Mouse (Mus musculus) frontal cortex, adult (tissue): Measurements from ENCODE around the gene Kcnc1.

Experiments used
- ATAC-seq: cut with Nextera tagmentation; 2 replicates; pipeline ENCODE4 v1.9.2; 2017; ENCODE audit warnings: mild to moderate bottlenecking, moderate library complexity, mixed read lengths; ENCODE audit not compliant: low TSS enrichment

The Kcnc1 gene

GRCm38 (mm10) chr7:46396231-46396927, at the start of gene Kcnc1:
Gene Kcnc1, plus strand, starts transcription at chr7:46396497.
- peak; percentile 47 for ATAC-seq

DNA sequence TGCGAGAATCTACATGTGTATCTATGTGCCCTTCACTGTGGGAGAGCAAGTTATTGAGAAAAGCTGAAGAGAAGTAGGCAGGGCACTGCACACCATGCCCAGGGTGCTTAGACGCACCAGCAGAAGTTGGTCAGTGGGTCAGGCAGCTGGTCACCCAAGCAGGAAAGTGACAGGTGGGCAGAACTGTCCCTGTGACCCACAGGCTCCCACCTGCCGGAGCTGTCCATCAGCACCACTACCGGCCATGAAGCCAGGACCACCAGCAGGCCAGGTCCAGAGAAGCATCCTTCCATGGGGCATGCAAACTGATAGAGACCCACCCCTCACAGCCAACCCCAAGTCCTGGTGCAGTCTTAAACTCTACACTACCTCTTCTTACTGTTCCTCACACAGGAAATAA, 48.6 kb upstream of the Kcnc1 start:
- ATAC-seq = no peak

DNA sequence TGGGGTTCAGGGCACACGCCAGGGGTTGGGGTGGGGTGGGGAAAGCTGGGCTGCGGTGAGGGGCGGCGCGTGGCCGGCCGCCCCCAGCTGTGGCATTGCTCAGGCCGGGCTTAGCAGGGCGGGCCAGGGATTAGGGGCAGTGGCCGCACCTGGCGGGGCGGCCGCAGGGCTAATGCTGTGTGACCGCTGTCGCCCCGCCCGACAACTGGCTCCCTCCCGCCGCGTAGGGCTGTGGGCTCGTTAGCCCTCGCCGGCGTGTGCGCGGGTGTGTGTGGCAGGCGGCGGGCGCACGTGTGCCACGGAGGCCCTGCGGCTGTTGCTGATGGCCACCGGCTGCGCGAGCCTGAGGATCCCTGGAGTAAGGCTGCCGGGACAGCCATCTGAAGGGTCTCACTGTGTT, 47.5 kb upstream of the Kcnc1 start:
- peak; percentile 44; the same call in 1 of the 2 replicates for ATAC-seq

GRCm38 (mm10) chr7:46350119-46350702, 46.1 kb upstream of the Kcnc1 start:
- ATAC-seq = no peak

DNA sequence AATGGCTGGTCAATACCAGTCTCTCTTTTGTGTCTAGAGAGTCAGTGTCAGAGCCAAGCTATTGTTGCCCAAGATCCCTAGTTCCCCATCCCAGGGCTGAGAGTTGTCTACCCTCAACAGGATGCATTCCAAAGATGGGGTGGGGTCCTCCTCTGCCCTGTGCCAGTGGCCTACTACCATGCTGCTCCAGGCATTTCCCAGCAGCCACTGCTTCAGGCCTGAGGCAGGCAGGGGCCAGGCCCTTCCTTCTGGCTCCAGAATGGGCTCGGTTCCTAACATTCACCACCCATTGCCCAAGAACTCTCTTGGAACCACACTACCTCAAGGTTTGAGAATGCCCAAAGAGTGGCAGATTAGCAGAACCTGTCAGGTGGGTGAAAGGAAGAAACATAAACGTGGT, 43.5 kb upstream of the Kcnc1 start:
- no peak for ATAC-seq

DNA sequence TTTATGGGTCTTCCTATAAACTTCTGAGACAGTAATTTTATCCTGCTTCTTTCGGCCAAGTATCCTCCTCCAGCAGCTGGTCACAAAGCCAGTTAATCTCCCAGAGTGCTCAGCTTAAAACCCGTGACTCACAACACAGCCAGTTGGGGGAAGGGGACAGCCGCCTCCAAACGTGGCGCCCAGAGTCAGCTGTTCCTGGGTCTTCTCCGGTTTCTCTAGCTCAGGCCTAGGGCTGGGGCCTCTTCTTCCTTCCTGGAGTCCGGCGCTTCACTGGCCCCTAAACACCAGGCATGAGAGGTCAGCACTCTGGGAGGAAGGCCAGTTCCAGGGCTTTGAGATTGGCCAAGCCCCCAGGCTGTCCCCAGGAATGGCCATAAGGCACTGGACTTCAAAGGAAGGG, 43.1 kb upstream of the Kcnc1 start:
- no peak for ATAC-seq

DNA sequence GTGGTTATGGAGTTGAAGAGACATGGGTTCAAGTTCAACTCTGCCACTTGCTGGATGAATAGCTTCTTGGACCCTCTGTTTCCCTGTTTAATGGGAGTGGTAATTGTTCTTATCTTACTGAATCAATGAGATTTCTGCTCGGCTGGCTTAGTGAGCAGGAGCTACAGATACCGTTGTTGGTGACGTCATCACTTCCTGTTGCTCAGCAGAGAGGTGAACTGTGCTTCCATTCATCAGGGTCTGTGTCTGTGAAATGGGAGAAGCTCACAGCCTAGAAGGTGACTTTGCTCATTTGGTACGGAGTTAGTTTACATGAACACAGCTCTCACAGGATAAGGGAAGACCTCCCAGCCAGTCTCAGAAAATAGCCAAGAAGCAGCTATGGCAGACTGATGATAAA, 42.4 kb upstream of the Kcnc1 start:
- no peak for ATAC-seq

DNA sequence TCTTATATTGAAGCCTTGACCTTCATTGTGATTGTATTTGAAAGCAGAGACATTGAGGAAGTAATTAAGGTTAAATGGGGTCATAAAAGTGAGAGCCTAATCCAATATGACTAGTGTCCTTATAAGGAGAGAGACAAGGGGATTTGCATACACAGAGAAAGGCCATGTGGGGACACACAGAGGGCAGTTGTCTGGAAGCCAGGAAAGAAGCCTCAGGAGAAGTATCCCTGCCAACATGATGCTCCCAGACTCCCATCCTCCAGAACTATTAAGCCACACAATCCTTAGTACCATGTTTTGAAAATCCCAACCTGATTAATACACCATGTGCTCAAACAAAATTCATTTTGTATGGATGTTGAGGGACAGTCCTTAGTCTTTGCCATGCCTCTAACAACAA, 34.5 kb upstream of the Kcnc1 start:
- no peak for ATAC-seq

GRCm38 (mm10) chr7:46364154-46364553, 32.1 kb upstream of the Kcnc1 start:
- ATAC-seq = peak; percentile 69; the same call in 1 of the 2 replicates

DNA sequence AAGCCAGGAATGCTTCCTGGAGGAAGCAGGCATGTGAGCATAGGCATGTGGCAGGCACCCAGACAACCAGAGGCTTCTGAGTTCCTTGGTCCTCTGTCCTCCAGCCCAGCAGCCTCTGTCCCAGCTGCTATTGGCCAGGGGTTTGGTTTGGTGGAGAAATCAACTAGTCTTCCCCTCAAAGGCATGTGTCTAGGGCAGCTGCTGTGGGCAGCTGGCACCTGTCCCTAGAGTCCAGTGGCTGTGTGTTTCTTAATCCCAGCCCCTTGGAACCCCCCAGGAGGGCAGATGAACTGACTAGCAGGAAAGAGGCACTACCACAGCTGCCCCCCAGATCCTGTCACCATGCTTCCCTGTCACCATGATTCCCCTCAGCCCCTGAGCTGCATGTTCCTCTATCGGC, 30.5 kb upstream of the Kcnc1 start:
- no peak for ATAC-seq

DNA sequence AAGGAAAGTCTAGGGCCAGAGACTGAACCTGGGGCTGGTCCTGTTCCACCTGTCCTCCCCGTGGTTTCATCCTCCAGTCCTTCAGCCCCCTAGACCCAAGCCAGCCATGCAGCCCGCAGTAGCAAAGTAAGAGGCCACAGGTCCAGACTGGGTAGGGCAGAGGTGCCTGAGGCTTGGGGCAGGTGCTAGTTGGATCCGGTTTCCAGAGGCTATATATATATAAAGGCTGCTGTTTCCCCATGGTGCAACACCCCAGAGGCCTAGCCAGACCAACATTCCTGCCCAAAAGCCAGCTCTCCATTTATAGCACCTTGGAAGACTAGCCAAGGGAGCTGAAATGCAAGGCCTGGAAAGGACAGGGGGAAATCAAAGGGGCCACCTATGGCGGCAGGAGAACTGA, 25.2 kb upstream of the Kcnc1 start:
- ATAC-seq = no peak

GRCm38 (mm10) chr7:46376172-46377007, 19.9 kb upstream of the Kcnc1 start, which contains the start of gene Myod1:
Gene Myod1, plus strand, starts transcription at chr7:46376474.
- ATAC-seq = no peak

GRCm38 (mm10) chr7:46377008-46377346, 19.3 kb upstream of the Kcnc1 start:
- no peak for ATAC-seq

GRCm38 (mm10) chr7:46378123-46378522, 18.2 kb upstream of the Kcnc1 start:
- ATAC-seq = peak; percentile 59; the same call in 1 of the 2 replicates

DNA sequence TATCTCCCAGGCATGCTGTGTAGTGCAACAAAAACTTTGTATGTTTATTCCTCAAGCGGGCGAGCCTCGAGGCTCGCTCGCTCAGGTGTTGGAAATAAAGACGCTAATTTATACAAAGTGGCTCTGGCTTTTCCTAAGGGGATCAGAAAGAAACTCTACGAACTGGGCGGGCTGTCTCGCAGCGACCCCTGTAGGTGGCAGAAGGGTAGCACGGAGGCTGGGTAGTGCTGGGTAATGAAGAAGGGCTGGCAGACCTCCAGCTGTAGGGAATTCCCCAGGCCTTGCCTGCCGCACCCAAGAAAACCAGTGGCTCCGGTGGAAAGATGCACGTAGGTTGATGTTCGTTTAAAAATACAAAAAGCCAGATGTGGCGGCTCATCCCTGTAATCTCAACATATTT, 17.3 kb upstream of the Kcnc1 start:
- ATAC-seq = peak; percentile 39; the same call in 1 of the 2 replicates

DNA sequence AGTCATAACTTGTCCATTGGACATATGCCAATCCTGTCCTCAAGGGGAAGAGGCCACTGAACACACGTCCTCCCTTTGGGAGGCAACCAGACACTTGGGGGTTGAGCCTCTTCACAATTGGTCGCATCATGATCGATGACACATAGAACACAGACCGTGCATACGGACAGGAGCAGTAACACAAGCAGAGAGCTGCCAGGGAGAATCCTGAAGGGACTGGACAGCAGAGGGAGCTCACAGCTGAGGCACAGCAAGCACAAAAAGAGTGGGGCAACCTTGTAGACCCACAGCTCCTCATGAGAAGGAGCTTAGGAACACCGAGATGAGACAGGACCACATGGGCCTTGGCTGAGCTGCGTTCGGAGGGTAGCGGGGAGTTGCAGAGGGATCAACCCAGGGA, 15.7 kb upstream of the Kcnc1 start:
- ATAC-seq = peak; percentile 66; the same call in 1 of the 2 replicates

DNA sequence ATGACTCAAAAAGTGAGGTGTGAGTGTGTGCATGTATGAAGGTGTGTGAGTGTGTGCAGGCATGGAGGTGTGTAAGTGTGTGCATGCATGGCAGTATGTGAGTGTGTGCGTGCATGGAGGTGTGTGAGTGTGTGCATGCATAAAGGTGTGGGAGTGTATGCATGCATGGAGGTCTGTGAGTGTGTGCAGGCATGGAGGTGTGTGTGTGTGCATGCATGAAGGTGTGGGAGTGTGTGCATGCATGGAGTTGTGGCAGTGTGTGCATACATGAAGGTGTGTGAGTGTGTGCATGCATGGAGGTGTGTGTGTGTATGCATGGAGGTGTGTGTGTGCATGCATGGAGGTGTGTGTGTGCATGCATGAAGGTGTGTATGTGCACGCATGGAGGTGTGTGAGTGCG, 8.9 kb upstream of the Kcnc1 start:
- no peak for ATAC-seq

- no peak for ATAC-seq
Observed at GRCm38 (mm10) chr7:46389456-46390085, 6.7 kb upstream of the Kcnc1 start.

- ATAC-seq = no peak
Observed at GRCm38 (mm10) chr7:46390226-46390625, 6.1 kb upstream of the Kcnc1 start.

- ATAC-seq = no peak
Observed at GRCm38 (mm10) chr7:46391701-46392100, 4.6 kb upstream of the Kcnc1 start.

DNA sequence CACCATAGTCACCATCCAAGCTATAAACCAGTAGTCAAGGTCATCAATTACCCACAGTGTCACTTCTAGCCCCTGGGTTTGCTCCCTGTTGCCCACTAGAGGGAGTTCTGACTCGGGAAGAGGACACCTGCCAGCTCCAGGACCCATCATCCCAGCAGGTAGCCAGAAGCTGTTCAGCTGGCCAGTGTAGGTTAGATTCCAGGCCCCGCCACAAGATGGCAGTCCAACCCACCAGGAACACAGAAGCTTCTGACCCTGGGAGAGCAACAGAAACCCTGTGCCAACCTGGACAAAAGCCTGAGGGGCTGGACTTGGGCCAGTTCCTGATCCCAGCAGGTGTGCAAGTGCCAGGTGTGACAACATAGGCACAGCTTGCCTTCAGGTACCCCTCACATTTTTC, 3.2 kb upstream of the Kcnc1 start:
- peak; percentile 34; the same call in 1 of the 2 replicates for ATAC-seq
